Mouse (Mus musculus) B cell, adult 2 months (primary cell): ENCODE measurements around the gene Rhobtb1.

Experiments
- DNase-seq, 2 experiments: peaks; one replicate each; pipeline ENCODE4 v3.0.0; 2022

Gene Rhobtb1

GRCm38 (mm10) chr10:69151045-69151444, at the start of gene Rhobtb1:
Gene Rhobtb1 (plus strand): TSS chr10:69151434.
- no peak for DNase-seq

GRCm38 (mm10) chr10:69101988-69102387, 49.2 kb upstream of the Rhobtb1 start:
- peak; percentile 7 to 14 for DNase-seq

GRCm38 (mm10) chr10:69104143-69104882, 46.9 kb upstream of the Rhobtb1 start:
- DNase-seq, result no peak

GRCm38 (mm10) chr10:69104883-69105225, 46.4 kb upstream of the Rhobtb1 start:
- DNase-seq, result no peak

- no peak for DNase-seq
These were observed 44.4 kb upstream of the Rhobtb1 start for GRCm38 (mm10) chr10:69106796-69107195.

GRCm38 (mm10) chr10:69107253-69107652, 44.0 kb upstream of the Rhobtb1 start:
- no peak for DNase-seq

- no peak for DNase-seq
These were observed 36.9 kb upstream of the Rhobtb1 start for GRCm38 (mm10) chr10:69114384-69114783.

- no peak for DNase-seq
These were observed 33.2 kb upstream of the Rhobtb1 start for GRCm38 (mm10) chr10:69117996-69118395.

GRCm38 (mm10) chr10:69118893-69119292, 32.3 kb upstream of the Rhobtb1 start:
- DNase-seq, result no peak

- DNase-seq, result no peak
These were observed 31.8 kb upstream of the Rhobtb1 start for GRCm38 (mm10) chr10:69119456-69119855.

- no peak for DNase-seq
These were observed 24.7 kb upstream of the Rhobtb1 start for GRCm38 (mm10) chr10:69126546-69126945.

GRCm38 (mm10) chr10:69128531-69128930, 22.7 kb upstream of the Rhobtb1 start:
- DNase-seq, result no peak

GRCm38 (mm10) chr10:69130613-69131012, 20.6 kb upstream of the Rhobtb1 start:
- no peak for DNase-seq

- no peak for DNase-seq
These were observed 16.9 kb upstream of the Rhobtb1 start for GRCm38 (mm10) chr10:69134356-69134755.

GRCm38 (mm10) chr10:69136241-69136828, 14.9 kb upstream of the Rhobtb1 start:
- DNase-seq, result no peak

GRCm38 (mm10) chr10:69149252-69149651, 2.0 kb upstream of the Rhobtb1 start:
- no peak for DNase-seq

- no peak for DNase-seq
These were observed 1.7 kb downstream of the Rhobtb1 start for GRCm38 (mm10) chr10:69152971-69153370.

- DNase-seq, result no peak
These were observed 4.4 kb downstream of the Rhobtb1 start for GRCm38 (mm10) chr10:69155428-69156175.

- DNase-seq, result no peak
These were observed 5.2 kb downstream of the Rhobtb1 start for GRCm38 (mm10) chr10:69156462-69156861.

- DNase-seq, result no peak
These were observed 6.2 kb downstream of the Rhobtb1 start for GRCm38 (mm10) chr10:69157471-69157870.

GRCm38 (mm10) chr10:69160877-69161276, 9.6 kb downstream of the Rhobtb1 start:
- DNase-seq, result no peak

GRCm38 (mm10) chr10:69161503-69161902, 10.3 kb downstream of the Rhobtb1 start:
- DNase-seq, result no peak

GRCm38 (mm10) chr10:69162577-69162976, 11.3 kb downstream of the Rhobtb1 start:
- no peak for DNase-seq

GRCm38 (mm10) chr10:69163216-69163615, 12.0 kb downstream of the Rhobtb1 start:
- DNase-seq, result no peak
